Mouse (Mus musculus) liver (tissue): ENCODE results near the gene Slc25a23.

Experiments used
- DNase-seq: peaks from one replicate; pipeline ENCODE4 v3.0.0-alpha.2; 2020; ENCODE audit warnings: mixed read lengths

Gene Slc25a23

DNA sequence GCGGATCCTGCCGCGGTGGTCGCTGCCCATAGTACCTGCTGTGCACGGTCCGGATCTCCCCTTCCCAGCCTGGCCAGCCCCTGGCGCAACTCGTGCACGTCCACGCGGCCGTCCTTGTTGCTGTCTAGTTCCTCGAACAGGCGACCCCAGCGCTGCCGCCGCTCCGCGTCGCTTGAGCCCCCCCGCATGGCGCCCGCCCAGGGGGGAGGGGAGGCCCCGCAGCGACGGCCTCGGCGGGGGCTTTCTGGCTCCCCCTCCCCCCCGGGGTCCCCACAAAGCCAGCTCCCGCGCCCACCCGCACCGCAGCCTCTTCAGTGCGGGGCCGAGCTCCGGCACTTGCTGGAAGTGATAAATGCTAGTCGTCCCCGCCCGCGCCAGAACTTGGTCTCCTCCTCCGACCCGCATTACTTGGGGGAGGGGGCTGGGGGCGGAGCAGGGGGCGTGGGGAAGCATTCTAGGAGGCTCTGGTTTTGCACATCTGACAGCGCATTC is at the start of gene Slc25a23:
TSS of gene Slc25a23 (minus strand) at position 378 of the 492 bp plus-strand sequence.
- DNase-seq: peak; percentile 74

GRCm38 (mm10) chr17:57108666-57109171 is 49.1 kb upstream of the Slc25a23 start:
- no peak for DNase-seq

DNA sequence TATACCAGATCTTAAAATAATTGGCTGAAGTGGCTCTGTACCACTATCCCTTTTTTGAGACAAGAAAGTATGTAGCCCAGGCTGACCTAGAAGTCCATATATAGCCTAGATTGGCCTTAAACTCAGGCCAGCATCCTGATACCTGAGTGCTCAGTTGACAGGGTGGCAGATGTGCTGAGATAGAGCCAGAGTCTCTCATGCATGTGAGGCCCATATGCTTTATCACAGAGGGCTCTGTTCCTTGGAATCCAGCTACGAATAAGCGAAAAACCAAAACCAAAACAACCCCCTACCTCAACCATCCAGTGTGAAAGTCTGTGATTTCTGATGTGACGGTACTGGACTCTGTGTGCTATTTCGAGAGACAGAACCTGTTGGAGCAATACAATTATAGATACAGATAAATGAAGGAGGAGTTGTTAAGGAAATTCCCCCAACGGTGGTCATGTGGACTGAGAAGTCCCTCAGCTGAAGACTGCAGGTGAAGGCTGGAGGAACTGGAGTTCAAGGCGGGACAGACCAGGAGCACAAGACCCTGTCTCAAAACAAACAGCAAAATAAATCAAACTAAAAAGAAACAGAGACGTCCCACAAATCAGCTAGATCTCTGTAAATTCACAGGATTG is 48.5 kb upstream of the Slc25a23 start:
- no peak for DNase-seq

DNA sequence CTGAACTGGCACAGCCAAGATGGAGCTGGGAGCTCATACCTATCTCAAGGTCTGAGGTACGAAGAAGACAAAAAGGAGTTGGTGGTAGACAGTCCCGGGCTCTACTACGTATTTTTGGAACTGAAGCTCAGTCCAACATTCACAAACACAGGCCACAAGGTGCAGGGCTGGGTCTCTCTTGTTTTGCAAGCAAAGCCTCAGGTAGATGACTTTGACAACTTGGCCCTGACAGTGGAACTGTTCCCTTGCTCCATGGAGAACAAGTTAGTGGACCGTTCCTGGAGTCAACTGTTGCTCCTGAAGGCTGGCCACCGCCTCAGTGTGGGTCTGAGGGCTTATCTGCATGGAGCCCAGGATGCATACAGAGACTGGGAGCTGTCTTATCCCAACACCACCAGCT is 47.4 kb upstream of the Slc25a23 start:
- DNase-seq: no peak

DNA sequence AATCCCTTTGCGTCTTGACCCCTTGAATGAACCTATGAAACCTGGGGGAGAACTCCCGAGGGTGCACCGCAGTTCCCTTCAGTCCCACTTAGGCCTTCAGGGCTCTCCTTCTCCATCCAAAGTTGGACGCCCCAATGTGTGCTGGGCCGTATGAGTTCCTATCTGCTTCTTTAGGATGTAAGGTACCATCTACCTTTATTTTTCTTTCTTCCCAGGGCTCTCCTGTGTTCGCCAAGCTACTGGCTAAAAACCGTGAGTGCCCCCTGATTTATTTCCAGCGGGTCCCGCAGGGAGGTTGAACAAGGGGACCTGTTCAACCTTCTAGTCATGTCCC is 46.3 kb upstream of the Slc25a23 start:
- no peak for DNase-seq

GRCm38 (mm10) chr17:57105181-57106034 is 45.7 kb upstream of the Slc25a23 start, which contains the start of gene Tnfsf9:
TSS of gene Tnfsf9 (plus strand) at chr17:57105325.
- DNase-seq: peak; percentile 61

DNA sequence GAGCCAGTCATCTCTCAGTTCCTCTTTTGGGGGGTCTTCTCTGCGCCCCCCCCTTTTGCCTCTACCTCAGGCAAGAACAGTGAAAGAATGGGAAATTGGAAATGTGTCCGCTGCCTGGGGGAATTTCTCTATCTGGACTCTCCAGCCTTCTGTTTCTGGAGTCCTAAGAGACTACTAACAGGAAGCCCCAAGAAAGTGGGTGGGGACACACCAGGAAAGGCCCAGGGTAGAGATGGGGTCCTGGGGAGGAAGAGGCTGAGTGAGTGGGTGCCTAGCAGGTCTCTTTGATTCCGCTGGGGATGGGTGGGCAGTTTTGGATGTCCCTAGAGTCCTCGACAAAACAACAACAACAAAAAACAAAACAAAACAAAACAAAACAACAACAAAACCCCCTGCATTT is 44.8 kb upstream of the Slc25a23 start:
- no peak for DNase-seq

- no peak for DNase-seq
Measured at GRCm38 (mm10) chr17:57102276-57102675, 42.6 kb upstream of the Slc25a23 start.

- DNase-seq: peak; percentile 78
Measured at GRCm38 (mm10) chr17:57099629-57100325, 40.1 kb upstream of the Slc25a23 start.

- DNase-seq: no peak
Measured at GRCm38 (mm10) chr17:57098321-57098720, 38.7 kb upstream of the Slc25a23 start.

- DNase-seq: peak; percentile 81
Measured at GRCm38 (mm10) chr17:57096623-57096920, 36.9 kb upstream of the Slc25a23 start.

DNA sequence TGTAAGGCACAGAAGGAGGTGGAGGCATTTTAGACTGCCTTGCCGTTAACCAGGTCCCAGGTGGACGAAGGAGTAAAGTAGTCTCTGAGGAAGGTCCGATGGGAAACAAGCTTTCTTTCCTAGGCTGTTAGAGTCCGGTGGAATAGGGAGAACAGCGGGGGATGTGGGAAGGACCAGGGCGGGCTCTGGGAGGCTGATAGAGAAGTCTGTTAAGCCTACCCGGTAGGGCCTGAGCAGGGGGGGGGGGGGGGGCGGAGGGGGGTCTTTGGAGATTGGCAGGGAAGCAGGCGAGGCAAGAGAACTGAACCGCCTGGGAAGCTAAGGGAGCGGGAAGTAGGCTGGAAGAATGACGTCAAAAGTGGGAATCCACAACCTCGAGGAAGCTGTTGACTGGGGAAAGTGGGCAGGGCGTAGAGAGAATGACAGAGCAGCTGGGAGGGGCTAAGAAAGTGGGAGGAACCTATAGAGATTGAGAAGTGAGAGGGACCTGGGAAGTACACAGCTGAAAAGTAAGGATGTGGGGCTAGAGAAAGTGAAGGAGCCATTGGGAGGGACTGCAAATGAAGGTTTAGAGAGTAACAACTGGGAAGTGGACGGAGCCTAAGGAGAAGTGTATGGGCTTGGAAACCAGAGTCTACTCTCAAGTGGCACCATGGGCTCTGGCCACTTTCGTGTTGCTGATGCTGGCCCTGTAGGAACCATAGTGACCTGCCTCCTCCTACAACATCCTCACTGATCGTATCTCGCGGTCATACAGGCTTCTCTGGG is 36.4 kb upstream of the Slc25a23 start:
- DNase-seq: peak; percentile 41

DNA sequence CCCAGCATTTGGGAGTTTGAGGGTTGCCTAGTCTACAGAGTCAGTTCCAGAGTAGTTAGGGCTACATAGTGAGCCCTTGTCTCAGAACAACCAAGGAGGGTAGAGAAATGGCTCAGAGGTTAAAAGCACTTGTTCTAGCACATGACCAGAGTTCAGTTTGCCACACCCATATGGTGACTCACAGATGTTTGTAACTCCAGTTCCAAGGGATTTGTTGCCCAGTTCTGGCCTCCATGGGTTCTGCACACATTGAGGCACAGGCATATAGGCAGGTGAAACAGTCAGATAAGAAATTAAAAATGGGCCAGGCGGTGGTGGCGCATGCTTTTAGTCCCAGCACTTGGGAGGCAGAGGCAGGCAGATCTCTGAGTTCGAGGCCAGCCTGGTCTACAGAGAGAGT is 34.6 kb upstream of the Slc25a23 start:
- no peak for DNase-seq

GRCm38 (mm10) chr17:57087049-57087832 is 27.6 kb upstream of the Slc25a23 start, which contains the start of gene Tubb4a:
TSS of gene Tubb4a (minus strand) at chr17:57087782.
- DNase-seq: peak; percentile 20

DNA sequence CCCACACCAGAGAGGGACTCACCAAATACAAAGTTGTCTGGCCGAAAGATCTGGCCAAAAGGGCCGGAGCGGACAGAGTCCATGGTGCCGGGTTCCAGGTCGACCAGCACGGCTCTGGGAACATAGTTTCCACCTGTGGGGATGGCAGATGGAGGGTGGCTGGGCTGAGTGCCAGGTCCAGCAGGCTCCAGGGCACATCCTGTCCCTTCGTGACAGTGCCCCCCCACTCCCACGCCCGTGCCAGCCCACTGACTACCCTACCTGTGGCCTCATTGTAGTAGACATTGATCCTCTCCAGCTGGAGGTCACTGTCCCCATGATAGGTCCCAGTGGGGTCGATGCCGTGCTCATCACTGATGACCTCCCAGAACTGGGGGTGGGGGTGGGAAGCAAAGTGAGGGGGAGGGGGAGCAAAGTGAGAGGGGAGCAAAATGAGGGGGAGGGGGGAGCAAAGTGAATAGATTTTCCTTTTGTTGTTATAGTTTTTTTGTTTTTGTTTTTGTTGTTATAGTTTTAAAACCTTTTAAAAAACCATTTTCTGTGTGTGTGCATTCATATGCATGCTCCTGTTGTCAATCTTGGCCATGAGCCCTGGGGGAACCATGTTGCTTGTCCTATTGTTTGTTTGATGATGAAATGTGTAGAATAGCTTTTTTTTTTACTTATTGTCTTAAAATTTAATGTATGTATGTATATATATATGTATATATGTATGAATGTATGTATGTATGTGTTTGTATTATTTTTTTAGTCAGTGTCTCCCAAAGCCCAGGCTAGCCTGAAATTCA is 26.5 kb upstream of the Slc25a23 start:
- no peak for DNase-seq

GRCm38 (mm10) chr17:57082481-57082880 is 22.8 kb upstream of the Slc25a23 start:
- DNase-seq: no peak

GRCm38 (mm10) chr17:57081234-57081842 is 21.7 kb upstream of the Slc25a23 start:
- no peak for DNase-seq

- no peak for DNase-seq
Measured at GRCm38 (mm10) chr17:57079919-57080318, 20.3 kb upstream of the Slc25a23 start.

DNA sequence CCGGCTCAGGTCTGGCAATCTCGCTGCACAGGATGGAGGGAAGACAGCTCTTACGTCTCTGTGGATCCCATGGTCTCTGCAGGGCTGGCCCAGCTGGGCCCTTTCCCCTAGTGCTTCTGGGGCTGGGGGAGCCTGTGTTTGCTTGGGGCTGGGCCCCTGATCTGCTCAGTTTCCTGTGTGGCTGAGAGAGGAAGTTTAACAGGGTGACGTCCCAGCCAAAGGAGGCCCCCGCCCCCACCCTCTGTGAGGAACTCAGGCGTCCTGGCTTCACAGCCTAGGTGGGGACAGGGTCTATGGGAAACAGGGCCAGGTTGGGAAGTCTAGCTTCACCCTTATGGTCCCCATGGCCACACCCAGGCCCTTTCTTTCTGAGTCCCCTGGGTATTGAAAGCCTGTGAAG is 18.7 kb upstream of the Slc25a23 start, which contains the start of gene Dennd1c:
TSS of gene Dennd1c (minus strand) at position 179 of the 400 bp plus-strand sequence.
- DNase-seq: peak; percentile 50

- DNase-seq: no peak
Measured at GRCm38 (mm10) chr17:57076916-57077315, 17.3 kb upstream of the Slc25a23 start.
